Mouse (Mus musculus) G1E-ER4 (cell line): ENCODE results near the gene Btbd9. TPM values are rescaled to one million over a fixed set of nuclear protein-coding genes. Genes with fewer than 3 reads are reported as not detected.

Experiments
- GATA1 ChIP-seq: IDR thresholded peaks from one replicate; pipeline ENCODE4 v1.8.0; 2012; ENCODE audit warnings: low read length, inconsistent platforms
- polyA plus RNA-seq: library from polyadenylated mRNA; stranded (reverse); fragments of >175 nt; gene quantifications from 2 replicates; pipeline ENCODE4 v1.2.3, GENCODE M21; 2012

Gene Btbd9
- polyA plus RNA-seq, 1 experiment = 84.3 TPM

- no peak for TF ChIP-seq GATA1
These were observed 312.8 kb downstream of the Btbd9 start for GRCm38 (mm10) chr17:30263535-30263934.

GRCm38 (mm10) chr17:30262943-30263342 lies 313.3 kb downstream of the Btbd9 start:
- no peak for TF ChIP-seq GATA1

- TF ChIP-seq GATA1 = no peak
These were observed 313.8 kb downstream of the Btbd9 start for GRCm38 (mm10) chr17:30262440-30262839.

GRCm38 (mm10) chr17:30261983-30262340 lies 314.3 kb downstream of the Btbd9 start:
- no peak for TF ChIP-seq GATA1

DNA sequence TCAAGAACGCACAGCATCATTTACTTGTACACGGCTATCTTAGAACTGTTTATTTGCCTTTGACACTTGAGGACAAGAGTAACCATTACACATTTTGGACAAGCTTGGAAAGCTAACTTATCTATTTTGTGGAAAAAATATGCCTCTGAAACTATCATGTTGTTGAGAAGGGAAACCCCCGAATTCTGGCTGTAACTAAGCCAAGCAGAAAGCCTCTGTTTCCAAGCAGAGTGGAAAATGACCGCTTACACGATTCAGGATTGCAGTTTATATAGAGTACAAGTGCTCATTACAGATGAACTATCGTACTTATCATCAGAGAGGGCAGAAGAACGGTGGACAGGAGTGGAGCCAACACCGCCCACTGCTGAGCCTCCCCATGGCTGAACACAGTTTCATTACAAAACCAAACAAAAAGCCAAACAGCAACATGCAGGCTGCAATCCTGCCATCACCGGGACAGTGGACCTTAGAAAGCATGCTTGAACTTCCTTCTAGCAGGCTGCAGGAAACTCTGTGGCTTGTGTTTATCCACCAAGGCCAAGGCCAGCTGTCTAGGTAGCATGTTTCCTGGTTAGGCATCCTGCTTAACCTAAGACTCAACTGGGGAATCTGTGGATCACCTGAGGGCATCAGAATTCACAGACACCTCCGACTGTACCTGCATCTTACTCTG lies 314.8 kb downstream of the Btbd9 start:
- TF ChIP-seq GATA1 = no peak

DNA sequence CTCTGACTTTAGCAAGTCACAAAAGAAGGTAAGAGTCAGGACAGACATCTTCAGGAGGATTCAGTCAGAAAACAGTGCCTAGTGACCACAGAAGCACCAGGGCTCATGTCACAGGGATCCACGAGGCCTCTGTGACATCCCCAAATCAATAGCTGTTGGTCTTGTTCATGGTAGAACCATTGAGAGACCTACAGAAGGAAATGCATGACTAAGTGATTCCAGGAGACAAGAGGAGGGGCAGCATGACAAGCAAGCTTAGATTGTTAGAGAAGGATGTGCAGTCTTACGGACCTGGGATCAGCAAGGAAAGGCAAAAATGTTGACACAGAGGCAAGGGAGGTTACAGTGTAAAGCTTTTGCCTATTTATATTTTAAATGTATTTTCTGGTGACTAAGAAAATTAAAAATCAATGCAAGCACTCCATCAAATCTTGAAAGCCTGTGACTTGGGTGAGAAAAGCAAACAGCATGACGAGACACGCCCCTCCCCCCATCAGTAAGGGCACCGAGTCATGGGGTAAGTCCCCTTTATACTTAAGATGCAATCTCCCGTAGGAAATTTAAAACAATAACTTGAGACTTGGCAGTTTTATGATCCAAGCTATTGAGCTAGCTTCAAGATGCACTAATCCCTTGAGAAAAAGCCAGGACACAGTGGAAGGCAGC lies 315.5 kb downstream of the Btbd9 start:
- no peak for TF ChIP-seq GATA1

GRCm38 (mm10) chr17:30259938-30260337 lies 316.4 kb downstream of the Btbd9 start:
- TF ChIP-seq GATA1 = no peak

DNA sequence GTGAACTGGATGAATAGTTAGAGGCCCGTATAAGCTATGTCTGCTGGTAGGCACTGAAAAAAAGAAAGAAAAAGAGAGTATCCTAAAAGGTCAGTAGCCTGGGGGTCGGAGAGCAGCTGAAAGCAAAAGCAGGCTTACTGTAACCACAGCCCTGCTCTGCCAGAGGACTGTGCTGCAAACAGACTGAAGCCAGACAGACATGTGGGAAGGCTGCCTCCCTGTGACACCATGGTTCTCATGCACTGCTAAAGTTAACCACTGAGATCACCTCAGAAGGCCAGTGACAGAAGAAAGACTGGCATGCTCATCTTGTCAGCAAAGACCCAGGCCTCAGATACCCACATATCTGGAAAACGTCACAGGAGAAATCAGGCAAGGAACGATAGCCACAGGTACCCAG lies 317.8 kb downstream of the Btbd9 start:
- TF ChIP-seq GATA1 = no peak

DNA sequence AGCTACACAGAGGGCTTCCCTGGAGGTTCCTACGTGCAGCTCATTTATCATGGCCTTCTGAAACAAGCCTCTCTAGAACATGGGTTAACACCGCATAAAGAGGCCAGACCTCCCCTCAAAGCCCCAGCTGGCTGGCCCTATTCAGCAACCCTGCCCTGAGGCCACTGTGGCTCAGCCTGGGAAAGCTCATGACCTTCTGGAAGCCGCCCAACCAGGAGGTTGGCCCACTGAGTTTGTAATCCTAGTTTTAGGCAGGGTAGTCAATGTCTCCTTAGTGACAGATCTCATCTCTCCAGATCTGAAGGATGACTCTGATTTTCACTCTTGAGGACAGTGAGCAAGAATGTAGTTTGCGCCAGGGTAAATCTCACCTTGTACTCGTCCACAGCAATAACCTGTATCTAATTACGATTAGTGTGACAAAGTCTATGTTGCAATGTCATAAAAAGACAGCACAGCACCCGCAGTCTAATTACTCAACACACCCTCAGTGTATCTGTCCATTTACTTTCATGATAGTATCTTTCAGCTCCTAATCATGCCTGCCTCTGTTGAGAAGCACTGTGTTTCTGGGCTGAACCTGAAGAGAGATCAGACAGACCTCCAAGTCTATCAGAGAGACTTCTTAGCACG lies 320.2 kb downstream of the Btbd9 start:
- TF ChIP-seq GATA1 = no peak

GRCm38 (mm10) chr17:30253924-30254323 lies 322.4 kb downstream of the Btbd9 start:
- no peak for TF ChIP-seq GATA1

DNA sequence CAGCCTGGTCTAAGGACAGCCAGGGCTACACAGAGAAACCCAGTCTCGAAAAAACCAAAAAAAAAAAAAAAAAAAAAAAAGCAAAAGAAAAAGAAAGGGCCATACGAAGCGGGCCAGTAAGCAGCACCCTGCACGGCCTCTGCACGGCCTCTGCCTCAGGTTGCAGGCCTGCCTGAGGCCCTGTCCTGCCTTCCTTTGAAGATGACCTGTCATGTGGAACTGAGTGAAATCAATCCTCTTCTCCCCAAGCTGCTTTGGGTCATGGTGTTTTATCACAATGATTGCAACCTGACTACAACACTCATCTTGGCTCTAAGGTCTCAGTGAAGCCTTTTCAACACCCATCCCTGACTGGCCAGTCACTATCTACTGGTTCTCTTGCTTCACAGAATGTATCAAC lies 323.3 kb downstream of the Btbd9 start:
- TF ChIP-seq GATA1 = no peak

- TF ChIP-seq GATA1 = no peak
These were observed 331.0 kb downstream of the Btbd9 start for GRCm38 (mm10) chr17:30245308-30245706.

- no peak for TF ChIP-seq GATA1
These were observed 331.5 kb downstream of the Btbd9 start for GRCm38 (mm10) chr17:30244651-30245307.

- TF ChIP-seq GATA1 = no peak
These were observed 332.7 kb downstream of the Btbd9 start for GRCm38 (mm10) chr17:30243540-30243939.

- no peak for TF ChIP-seq GATA1
These were observed 333.6 kb downstream of the Btbd9 start for GRCm38 (mm10) chr17:30242647-30243046.

DNA sequence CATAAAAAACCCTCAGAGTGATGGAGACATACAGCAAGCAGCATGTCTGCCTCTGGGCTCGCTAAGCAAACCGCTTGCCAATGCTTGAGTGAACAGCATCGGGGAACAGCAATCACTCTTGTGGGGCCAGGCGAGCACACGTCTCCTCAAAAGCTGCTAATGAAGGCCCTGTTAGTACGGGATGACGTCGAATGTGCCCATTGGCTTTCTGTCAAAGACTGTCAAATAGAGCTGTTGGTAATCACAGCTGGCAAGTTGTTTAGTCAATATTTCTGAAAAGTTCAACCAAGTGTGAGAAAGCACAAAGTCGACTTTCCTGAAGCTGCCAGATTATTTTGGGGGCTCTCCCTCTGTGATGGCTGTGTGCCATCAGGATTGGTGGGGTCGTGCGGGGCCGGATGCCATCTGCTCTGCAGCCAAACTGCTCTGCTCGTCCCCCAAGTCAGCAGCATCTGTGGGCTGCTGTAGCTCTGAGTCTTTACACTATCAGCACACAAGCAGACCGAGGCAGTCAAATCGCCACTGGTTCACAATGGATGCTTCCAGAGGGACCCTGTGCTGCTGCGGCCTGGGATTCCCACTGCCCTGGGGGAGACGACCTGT lies 334.5 kb downstream of the Btbd9 start:
- TF ChIP-seq GATA1 = no peak

DNA sequence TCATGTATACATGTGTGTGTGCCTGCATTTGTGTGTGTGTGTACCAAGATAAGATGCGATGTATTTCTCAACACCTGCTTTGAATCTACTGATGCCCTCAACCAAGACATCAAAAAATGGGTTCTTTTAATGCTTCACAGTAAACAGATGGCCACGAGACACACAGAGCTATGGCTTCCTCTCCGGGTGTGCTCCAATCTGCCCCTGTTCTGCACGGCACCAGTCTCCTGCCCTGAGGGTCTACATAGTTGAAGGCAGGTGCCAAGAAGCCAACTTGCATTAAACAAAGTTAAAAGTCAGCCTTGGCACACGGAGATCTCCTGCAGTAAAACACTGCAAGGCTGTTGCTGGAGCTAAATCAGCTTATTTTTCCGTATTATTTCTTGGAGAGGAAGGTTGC lies 335.2 kb downstream of the Btbd9 start:
- no peak for TF ChIP-seq GATA1
